Mouse (Mus musculus): ENCODE measurements around the gene Tmem199. TPM values are rescaled to one million over a fixed set of nuclear protein-coding genes. Genes with fewer than 3 reads are reported as not detected.

Tmem199 gene
- total RNA-seq, 2 experiments from 2014 or later: 18.3 to 19.6 TPM

DNA sequence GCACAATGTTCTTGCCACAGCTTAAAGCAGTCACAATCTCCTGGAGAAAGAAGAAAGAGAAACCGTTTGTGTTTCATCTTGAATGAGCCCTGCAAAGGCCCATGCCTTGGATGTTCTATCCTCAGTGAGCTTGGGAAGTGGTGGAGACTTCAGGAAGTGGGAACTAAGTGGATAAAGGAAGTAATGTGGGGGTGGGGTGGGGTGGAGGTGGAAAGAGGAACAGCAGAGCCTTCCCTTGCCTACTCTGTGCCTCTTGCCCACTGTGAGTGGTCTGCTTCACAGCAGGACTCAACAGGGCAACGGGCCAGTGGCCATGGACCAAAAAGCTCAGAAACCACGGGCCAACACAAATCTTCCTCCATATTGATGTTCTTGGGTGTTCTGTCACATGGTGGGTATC lies 36.7 kb downstream of the Tmem199 start:
- no peak for DNase-seq

DNA sequence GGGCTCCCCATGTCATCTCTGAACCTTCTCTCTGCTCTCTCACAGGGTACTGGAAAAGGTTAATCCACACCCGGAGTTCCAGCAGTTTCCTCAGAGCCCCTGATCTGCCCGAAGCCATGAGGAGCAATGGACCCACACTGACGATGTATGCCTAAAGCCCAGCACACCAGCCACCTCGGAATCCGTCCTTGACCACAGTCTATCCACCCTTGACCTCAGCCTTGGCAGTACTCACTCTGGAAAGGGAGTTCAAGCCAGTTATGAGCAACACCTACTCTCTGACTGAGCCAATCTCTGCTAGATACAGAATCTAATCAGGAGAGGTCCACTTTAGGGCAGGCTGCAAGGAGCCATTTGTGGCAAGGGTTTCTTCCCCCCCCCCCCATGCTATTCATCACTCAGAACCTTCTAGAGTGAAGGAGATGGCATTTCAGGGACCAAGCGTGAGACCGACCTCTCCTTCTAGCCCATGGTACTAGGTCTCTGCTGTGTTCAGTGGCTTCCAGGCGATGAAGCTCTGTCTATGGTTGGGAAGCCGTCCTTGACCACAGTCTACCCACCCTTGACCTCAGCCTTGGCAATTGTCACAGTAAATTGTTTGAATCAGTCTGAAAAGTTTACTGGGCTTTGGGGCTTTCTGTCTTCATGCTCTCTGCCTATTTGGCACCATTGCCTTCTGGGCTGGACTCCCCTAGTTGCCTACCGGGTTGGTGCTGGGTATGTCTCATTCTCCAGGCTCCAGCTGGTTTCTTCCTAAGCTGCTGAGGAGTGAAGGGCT lies 40.5 kb downstream of the Tmem199 start:
- DNase-seq: no peak

DNA sequence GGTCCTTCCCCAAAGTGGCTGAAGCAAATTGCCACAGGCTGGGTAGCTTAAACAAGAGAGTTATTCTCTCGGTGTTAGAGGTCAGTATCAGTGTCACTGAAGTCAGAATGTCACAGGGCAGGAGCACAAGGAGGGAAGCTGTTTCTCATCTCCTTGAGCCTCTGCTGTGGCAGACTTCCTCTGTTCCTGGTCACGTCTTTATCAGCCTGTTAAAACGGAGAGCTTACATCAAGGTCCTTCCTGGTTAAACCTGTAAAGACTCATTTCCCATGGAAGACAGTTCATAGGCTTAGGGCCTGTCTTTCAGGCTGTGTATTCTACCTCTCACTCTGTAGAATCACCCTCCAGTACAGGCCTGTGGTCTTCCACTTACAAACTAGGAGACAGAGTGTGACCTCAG lies 44.0 kb downstream of the Tmem199 start:
- no peak for DNase-seq

DNA sequence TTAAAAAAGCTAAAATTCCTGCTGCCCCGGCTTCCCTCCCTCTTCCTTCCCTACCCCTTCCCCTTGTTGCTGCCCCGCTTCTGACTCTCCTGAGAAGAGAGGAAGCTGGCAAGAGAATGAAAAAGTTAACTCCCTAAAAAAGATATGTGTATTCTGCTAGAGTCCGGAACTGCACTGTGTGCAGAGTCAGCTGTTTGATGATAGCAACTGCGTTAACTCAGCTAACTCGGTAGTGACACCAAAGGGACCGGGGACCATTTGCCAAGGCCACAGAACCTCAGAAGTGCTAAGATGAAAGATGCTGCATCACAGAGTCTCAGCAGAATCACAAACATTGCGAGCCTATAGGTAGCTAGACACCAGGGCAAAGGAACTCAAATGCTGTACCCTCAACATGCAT lies 44.5 kb downstream of the Tmem199 start:
- DNase-seq: no peak

DNA sequence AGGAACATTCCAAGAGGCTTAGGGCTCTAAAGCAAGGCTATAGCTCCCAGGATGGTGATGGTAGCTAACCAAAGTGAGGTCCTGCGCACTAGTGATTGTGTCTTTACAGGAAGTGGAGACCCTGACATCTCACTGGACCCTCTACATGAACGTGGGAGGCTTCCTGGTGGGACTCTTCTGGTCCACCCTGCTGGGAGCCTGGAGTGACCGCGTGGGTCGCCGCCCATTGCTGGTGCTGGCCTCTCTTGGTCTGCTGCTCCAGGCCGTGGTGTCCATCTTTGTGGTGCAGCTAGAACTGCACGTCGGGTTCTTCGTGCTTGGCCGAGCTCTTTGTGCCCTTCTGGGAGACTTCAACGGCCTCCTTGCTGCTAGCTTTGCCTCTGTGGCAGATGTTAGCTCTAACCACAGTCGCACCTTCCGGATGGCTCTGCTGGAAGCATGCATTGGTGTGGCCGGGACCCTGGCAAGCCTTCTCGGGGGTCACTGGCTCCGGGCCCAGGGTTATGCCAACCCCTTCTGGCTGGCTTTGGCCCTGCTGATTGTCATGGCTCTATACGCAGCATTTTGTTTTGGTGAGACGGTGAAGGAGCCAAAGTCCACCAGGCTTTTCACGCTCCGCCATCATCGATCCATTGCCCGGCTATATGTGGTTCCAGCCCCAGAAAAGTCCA lies 45.6 kb downstream of the Tmem199 start:
- no peak for DNase-seq

DNA sequence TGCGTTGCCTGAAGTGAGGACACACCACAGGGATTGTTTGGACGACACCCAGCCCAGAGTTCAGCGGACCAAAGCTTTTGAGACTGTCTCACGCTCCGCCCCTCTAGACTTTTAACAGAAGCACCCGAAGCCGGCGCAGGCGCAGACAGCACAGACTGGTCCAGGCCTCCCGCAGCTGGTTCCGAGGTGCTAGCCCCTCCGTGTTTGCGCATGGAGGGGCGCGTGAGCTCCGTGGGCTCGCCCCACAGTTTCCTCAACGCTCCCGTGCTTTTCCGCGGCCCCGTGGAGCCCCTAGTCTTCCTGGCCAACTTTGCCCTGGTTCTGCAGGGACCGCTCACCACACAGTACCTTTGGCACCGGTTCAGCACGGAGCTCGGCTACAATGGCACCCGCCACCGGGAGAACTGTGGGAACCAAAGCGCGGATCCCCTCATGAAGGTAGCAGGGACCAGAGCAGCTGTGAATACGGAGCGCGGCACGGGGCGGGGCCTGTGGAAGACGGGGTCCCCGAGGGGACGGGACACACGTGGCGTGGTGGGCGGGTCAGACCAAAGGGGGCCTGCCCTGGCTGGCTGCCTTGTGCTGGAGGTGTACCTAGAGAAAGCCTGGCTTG lies 46.3 kb downstream of the Tmem199 start, which contains the start of gene Slc46a1:
Slc46a1 (plus strand) TSS at position 130 of the 613 bp plus-strand sequence.
- peak; percentile 91 for DNase-seq

DNA sequence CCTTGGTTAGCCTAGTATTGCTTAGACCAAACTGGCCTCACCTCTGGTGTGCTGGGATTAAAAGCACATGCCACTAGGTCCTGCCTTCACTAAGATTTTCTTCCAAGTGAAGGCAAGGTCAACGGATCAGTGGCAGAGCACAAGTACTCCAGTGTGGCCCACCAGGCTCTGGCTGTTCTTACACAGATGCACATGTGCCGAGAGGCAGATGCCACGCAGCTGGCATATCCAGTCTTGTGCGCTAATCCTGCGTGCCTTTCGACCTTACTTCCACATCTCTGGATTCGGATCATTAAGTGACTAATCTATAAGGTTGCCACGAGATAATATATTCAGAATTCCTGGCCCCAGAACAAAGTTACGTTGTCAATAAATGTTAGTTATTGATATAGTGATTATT lies 46.9 kb downstream of the Tmem199 start:
- no peak for DNase-seq

DNA sequence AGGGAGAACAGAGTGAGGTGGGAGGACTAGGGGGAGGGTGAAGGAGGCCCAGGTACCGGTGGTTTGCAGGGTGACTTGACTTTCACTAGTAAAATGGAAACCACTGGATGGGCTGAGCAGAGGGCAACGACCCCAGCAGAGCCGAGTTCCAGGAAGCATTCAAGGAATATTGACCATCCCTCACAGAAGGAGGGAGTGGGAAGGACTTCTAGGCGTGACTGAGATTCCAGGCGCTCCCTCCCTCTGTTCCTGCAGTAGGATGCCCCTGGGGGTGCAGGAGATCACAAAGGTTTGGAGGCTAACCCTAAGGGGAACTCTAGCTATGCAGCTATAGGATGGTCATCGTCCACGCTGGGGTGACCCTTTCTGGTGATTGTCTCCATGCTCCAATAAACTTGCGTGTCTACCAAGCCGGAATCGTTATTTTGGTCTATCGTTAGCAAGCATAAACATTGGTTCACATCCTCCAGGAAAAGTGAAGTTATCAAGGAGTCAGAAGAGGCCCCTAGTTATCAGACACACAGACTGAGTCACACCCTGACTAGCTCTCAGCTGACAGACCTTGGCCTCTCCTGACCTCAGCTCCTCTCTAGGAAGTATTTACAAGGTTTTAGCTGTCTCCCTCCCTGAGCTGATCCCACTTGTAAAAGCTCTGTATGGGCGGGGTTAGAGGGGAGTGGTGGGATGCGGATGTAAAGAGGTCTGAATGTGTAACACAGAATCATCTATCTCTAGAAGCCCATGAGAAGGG lies 48.5 kb downstream of the Tmem199 start:
- no peak for DNase-seq

DNA sequence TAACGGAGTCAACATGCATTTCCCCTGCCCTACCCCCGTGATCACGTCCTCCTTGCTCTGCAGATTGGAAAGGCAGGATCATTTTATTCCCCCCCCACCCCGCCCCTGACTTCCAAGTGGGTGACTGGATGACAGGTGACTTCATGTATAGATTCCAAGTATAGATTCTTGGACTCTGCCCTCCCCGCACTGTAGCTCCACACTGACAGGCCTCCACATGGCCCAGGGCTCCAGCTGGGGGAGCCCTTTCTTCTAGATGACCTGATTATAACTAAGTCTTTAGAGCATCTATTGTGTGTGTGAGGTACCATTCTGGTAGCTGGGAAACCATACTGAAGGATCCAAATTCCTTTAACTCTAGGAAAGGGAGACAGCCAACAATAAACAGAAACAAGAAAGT lies 49.3 kb downstream of the Tmem199 start:
- DNase-seq: no peak

DNA sequence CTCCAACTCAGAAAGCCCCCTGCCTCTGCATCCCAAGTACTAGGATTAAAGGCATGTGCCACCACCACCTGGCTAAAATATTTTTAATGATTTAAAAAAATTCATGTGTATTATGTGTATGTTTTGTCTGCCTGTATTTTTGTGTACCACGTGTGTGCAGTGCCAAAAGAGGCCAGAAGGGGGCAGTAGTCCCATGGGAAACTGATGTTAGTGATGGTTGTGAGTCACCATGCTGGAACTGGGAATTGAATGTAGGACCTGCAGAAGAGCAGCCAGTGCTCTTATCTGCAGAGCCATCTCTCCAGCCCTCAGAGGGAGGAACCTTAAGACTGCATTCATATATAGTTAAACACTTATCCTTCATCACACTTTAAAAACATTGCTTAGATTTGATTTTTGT lies 50.1 kb downstream of the Tmem199 start:
- no peak for DNase-seq

DNA sequence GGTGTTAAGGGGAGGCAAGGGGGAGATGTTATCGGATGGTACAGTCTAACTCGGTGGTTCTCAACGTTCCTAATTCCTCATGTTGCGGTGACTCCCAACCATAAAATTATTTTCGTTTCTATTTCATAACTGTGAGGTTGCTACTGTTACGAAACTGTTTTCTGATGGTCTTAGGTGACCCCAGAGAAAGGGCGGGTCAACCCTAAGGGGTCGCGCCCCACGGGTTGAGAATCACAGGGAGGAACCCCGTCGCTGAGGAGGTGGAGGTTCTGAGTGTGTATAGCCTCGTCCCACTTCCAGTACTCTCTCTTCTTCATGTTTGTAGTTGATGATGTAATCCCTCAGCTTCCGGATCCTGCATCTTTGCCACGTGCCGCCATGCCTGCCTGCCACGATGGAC lies 53.2 kb downstream of the Tmem199 start:
- DNase-seq: no peak

Other genes with a start within 250 kb of the Tmem199 start
- 1 to 10 TPM; 1.2 to 1.4 TPM for gene BC030499, start 221.3 kb downstream of the Tmem199 start, total RNA-seq (2021)
- gene Spag5, start 210.6 kb downstream of the Tmem199 start, total RNA-seq (2021): 10 to 100 TPM; 32.6 to 33.2 TPM
- gene Aldoc, start 189.2 kb downstream of the Tmem199 start, total RNA-seq (2021): 1 to 10 TPM; 3.3 to 3.6 TPM
- 10 to 100 TPM; 27.0 to 27.2 TPM for gene Pigs, start 183.8 kb downstream of the Tmem199 start, total RNA-seq (2021)
- gene Unc119, start 168.7 kb downstream of the Tmem199 start, total RNA-seq (2021): 10 to 100 TPM; 13.5 to 14.6 TPM
- gene Foxn1, start 125.6 kb downstream of the Tmem199 start, total RNA-seq (2021): not detected
- gene Slc13a2, start 90.0 kb downstream of the Tmem199 start, total RNA-seq (2021): not detected
- gene Slc46a1, start 46.5 kb downstream of the Tmem199 start, total RNA-seq (2021): 1 to 10 TPM; 2.3 to 3.5 TPM
- under 1 TPM; 0.12 to 0.27 TPM for gene Sarm1, start 14.4 kb downstream of the Tmem199 start, total RNA-seq (2021)
- 1 to 10 TPM; 4.8 to 8.6 TPM for gene Vtn, start 13.1 kb downstream of the Tmem199 start, total RNA-seq (2021)
- not detected for gene Sebox, start 8.7 kb downstream of the Tmem199 start, total RNA-seq (2021)
- gene Poldip2, start within 50 bp of the Tmem199 start, total RNA-seq (2021): 100 to 1,000 TPM; 148 to 152 TPM
- gene Tnfaip1, start 24.2 kb upstream of the Tmem199 start, total RNA-seq (2021): 10 to 100 TPM; 69.6 to 71.6 TPM
- 10 to 100 TPM; 56.3 to 58.9 TPM for gene Ift20, start 24.2 kb upstream of the Tmem199 start, total RNA-seq (2021)
- gene Tmem97, start 38.6 kb upstream of the Tmem199 start, total RNA-seq (2021): 10 to 100 TPM; 31.4 to 32.3 TPM
- 10 to 100 TPM; 20.6 to 20.8 TPM for gene Nlk, start 185.2 kb upstream of the Tmem199 start, total RNA-seq (2021)
- gene Ccnq, start 239.6 kb upstream of the Tmem199 start, total RNA-seq (2021): 10 to 100 TPM; 22.2 to 22.3 TPM